Mouse (Mus musculus) c-Kit-positive CD71-negative TER-119-negative erythroid progenitor cells, embryonic 14.5 days (primary cell): ENCODE measurements around the gene Ctu2.

Experiments
- DNase-seq: peaks from one replicate; pipeline ENCODE4 v3.0.0-alpha.2; 2013; ENCODE audit warnings: low read depth

Gene Ctu2

DNA sequence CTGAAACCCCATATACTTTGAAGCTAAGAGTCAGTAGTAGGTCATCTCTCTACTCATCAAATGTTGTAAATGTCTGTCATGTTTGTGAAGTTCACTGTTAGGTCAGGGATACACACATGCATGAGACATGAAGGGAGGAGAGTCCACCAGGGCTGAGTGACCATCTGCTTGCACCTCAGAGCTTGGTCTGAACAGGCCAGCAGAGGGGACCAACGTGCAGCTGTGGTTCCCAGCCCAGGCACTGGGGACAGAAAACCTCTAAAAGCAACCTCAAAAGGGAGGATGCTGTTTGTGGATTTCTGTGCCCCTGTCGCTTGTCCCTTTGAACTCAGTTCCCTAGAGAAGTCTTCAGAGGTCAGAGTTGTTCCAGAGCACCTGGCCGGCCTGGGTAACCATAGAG is 30.7 kb upstream of the Ctu2 start:
- DNase-seq: no peak

DNA sequence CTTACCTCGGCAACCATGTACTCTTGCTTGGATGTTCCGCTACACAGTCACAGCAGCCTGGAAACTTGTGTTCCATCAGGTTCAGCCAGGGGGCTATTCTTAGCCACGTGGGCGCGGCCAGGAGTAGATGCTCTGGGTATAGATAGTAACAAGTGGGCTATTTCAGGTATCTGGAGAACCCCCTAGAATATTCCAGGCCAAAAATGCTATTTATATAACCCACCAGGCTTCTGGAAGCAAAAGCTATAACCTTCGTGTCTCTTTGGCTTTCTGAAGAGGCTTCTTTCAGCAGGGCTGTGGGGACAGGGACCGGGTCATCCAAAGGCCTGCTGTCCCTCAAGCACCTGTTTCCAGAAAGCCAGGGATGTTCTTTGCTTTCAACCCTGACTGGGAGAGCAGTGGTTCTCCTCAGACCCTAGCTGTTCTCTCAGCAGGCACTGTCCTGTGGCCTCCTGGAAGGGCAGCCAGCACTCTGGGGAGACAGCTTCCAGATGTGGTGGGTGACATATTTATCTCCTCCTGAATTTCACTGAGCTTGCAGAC is 24.7 kb upstream of the Ctu2 start:
- no peak for DNase-seq

- DNase-seq: no peak
Measured at GRCm38 (mm10) chr8:122452154-122452553, 23.8 kb upstream of the Ctu2 start.

GRCm38 (mm10) chr8:122454409-122454808 is 21.5 kb upstream of the Ctu2 start:
- DNase-seq: no peak

GRCm38 (mm10) chr8:122457171-122457570 is 18.8 kb upstream of the Ctu2 start:
- DNase-seq: no peak

DNA sequence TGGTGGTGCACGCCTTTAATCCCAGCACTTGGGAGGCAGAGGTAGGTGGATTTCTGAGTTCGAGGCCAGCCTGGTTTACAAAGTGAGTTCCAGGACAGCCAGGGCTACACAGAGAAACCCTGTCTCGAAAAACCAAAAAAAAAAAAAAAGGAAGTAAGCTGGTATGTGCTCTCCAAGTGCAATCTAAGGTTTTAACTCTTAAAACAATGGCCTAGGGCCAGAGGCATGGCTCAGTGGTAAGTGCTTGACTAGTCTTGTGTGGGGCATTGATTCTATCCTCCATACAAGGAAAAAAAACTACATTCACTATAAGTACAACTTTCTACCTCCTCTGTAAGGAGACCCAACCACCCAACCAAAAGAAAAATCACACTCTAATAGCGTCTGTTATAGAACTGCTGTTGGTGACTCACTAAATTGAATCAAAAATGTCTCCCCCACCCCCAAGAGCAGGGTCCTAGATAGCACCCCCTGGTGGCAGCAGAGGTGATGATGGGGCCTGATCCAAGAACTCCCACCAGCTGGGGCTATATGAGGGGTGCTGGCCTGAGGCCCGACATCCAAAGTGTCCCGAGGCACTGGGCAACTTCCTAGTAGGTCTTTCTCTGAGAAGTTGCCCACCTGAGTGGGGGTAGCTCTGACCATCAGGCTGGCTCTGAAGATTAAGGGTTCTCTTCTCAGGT is 16.6 kb upstream of the Ctu2 start:
- no peak for DNase-seq

DNA sequence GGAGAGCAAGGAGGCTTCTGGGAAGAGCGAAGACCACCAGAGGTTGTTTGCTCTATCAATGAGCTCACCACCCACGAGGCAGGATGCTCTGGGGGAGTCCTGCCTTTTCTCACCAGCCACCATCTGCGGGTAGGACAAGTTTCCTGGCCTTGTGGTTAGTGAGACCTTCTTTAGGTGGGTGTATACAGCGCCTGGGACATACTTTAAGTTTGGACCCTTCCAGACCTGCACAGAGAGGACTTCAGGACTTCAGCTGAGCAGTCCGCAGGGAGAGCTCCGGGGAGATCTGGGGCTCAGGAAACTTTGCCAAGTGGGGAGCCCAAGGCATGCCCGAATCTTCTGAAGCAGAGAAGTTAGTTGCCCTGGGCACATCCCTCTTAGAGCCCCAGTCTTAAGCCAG is 16.0 kb upstream of the Ctu2 start:
- DNase-seq: no peak

DNA sequence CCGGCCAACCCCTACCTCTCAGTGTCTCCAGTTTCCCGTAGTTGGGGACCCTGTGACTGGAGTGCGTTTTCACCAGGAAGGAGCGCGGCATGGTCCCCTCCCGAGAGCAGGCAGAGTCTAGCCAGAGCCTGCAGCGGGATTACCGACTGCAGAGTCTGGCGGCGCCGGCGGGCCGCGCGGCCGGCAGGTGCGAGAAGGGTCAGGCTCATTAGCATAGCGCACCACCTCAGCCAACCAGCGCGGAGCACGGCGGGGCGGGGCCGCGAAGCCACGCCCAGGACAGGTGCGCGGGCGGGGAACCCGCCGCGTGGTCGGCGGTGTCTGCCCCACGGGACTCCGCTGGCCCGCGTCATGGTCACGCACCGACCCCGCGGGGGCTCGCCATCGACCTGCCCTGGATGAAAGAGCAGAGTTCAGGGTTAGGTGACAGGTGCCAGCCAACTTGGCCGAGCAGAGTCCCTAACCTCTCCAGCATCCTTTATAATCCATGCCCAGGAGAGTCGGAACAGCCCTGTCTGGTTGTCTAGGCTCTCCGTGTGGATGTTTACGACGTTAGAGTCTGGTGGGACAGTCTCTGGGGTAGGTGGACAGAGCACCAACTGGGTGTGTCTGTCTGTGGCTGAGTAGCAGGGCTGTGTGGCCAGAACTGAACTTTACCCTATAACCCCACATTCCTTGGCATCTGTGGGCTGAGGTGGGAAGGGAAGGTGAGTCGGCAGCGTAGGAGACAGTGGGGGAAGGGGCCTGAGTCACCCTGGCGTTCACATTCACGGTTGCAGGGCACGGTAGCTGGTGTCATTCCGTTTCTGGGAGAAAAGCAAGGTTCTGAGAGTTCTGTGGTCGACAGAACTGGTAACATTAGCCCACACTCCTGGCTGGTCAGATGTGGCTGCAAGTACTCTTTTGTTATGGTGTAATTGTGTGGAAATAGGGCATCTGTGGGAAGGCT is 15.1 kb upstream of the Ctu2 start, which contains the start of gene Snai3:
Gene Snai3, minus strand, starts transcription at position 210 of the 949 bp plus-strand sequence.
- no peak for DNase-seq

- DNase-seq: no peak
Measured at GRCm38 (mm10) chr8:122461473-122462148, 14.3 kb upstream of the Ctu2 start.

GRCm38 (mm10) chr8:122462510-122462909 is 13.4 kb upstream of the Ctu2 start:
- no peak for DNase-seq

GRCm38 (mm10) chr8:122463651-122464640 is 12.0 kb upstream of the Ctu2 start:
- DNase-seq: no peak

DNA sequence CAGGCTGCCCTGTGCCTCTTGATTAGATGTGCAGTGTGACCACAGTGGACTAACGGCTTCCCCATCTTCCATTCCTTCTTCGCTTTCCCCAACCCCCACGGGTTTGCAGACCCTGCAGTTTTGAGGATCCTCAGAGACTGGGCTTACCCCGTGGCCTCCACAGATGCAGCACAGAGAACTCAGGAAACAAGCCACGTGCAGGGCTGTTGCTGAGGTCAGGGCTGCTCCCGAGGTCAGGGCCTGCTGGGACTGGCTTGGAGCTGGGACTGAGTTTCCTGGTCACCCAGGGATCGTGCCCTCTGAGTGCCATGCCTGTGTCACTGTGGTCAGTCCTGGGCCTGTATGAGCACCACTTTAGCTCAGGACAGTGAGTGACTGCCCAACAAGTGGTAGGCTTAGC is 11.0 kb upstream of the Ctu2 start:
- DNase-seq: no peak

DNA sequence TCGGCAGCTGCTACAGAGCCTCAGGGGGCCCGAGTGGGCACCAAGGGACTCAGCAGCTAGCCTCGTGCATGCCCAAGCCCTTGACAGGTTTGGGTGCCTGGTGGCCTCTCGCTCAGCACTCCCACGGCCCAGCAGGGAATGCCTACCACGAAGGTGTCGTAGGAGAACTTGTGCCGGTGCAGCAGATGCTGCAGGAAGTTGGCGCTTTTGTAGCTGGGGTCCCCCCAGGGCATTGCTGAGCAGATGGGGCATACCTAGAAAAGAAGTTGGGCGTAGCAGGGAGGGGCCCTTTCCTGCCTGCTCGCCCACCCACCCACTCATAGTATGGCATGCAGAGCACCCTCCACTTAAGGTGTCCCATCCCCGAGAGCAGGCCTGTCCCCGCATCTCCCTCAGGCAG is 8.1 kb upstream of the Ctu2 start:
- no peak for DNase-seq

GRCm38 (mm10) chr8:122469407-122469806 is 6.5 kb upstream of the Ctu2 start:
- no peak for DNase-seq

DNA sequence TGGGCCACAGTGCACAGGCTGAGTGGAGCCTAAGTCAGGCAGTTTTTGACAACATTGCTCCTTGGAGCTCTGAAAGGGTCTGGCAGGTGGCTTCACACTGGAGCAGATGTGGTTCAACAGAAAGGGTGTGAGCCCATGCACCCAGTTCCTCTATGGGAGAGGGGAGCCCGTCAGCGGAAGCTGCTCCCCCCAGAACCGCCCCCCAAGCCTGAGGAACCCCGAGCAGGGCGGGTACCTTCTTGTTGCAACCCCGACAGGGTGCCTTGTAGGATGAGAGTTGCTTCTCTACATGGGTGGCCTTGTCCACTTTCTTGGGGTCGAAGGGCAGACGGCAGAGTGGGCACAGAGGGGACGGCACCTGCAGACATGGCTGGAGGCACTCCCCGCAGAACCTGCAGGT is 6.0 kb upstream of the Ctu2 start:
- no peak for DNase-seq

- DNase-seq: no peak
Measured at GRCm38 (mm10) chr8:122470691-122471090, 5.3 kb upstream of the Ctu2 start.

- DNase-seq: no peak
Measured at GRCm38 (mm10) chr8:122473911-122474421, 2.0 kb upstream of the Ctu2 start.

- no peak for DNase-seq
Measured at GRCm38 (mm10) chr8:122474951-122475560, 887 bp upstream of the Ctu2 start.

- DNase-seq: no peak
Measured at GRCm38 (mm10) chr8:122482448-122482847, 6.5 kb downstream of the Ctu2 start.

- no peak for DNase-seq
Measured at GRCm38 (mm10) chr8:122483877-122484276, 7.9 kb downstream of the Ctu2 start.
